Mouse (Mus musculus): ENCODE measurements around the gene Synpo2l. TPM values are rescaled to one million over a fixed set of nuclear protein-coding genes. Genes with fewer than 3 reads are reported as not detected.
A peak's percentile ranks its signal among the peaks of the same experiment; 100 is the strongest.

The Synpo2l gene
- polyA plus RNA-seq, 1 experiment from 2014 or later: 0.26 TPM

DNA sequence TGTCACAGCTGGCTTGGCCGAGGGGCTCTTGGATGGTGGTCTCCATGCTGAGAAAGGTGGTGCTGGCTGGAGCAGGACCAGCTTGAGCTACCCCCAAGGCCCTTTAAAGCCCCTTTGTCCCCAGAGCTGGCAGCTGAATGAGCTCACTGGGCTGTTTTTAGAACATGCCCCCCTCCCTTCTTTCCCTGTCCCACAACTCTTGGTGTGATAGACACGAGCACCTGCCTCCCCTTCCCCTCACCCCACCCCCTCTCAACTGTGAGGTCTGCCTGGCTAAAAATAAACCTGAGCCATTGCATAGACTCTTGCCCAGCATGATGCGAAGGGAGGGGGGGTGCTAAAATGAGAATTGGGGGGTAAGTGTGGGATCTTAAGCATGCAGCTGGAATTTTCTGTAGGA, 3.7 kb downstream of the Synpo2l start:
- ATAC-seq (ENCODE audit: low FRiP score, low TSS enrichment): no peak
- H3K4me2 ChIP-seq (replicated peaks; ENCODE audit: low read depth, low read length): no peak overlapping the region
- WGBS: 72% methylated on average over 3 of the region's 3 CpGs
- no peaks in the 10 kb centered on the region for H3K36me3 ChIP-seq (ENCODE audit: control insufficient read depth, insufficient read depth, low read length)
- H3K9me3 ChIP-seq (ENCODE audit: control insufficient read depth, low read length): no peaks in the 10 kb centered on the region
- 0 out of 2 replicates have a peak, but pooled peaks cover 5% of the 10 kb centered on the region for H3K27me3 ChIP-seq (ENCODE audit: control insufficient read depth, insufficient read depth, low read length)
- H3K27ac ChIP-seq (ENCODE audit: low read depth, low read length): no peak overlapping the region
- H3K4me1 ChIP-seq (ENCODE audit: control insufficient read depth, insufficient read depth, low read length): no peaks in the 10 kb centered on the region; the same call in 1 of the 2 replicates
- no peak overlapping the region for H3K9ac ChIP-seq (ENCODE audit: low read depth, low read length)
- H3K4me3 ChIP-seq (ENCODE audit: low read length): no peak overlapping the region

DNA sequence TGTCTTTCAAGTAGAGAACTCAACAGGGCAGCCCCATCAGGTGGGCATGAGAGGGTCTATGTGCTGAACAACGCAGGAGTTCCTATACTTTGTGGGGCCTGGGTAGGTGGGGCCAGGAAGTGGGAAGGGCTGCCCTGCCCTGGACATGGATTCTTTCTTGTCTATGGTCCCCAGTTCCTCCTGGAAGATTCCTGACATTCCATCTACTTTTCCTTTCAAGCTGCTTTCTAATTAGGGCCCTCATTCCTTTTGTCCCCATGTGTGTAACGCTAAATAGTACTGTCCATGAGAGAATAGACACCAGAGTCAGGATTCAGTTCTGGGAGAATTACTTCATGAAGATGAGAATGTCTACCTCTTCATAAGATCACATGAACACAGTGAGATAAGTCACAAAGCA, 4.6 kb downstream of the Synpo2l start:
- Histone ChIP-seq H3K4me2 (replicated peaks; ENCODE audit: low read depth, low read length) (no peak overlapping the region), H3K9me3 (ENCODE audit: control insufficient read depth, low read length) (no peaks in the 10 kb centered on the region), H3K9ac (ENCODE audit: low read depth, low read length) (no peak overlapping the region), H3K27me3 (ENCODE audit: control insufficient read depth, insufficient read depth, low read length) (0 out of 2 replicates have a peak, but pooled peaks cover 5% of the 10 kb centered on the region), H3K4me3 (ENCODE audit: low read length) (no peak overlapping the region), H3K4me1 (ENCODE audit: control insufficient read depth, insufficient read depth, low read length) (no peaks in the 10 kb centered on the region; the same call in 1 of the 2 replicates), H3K27ac (ENCODE audit: low read depth, low read length) (no peak overlapping the region), H3K36me3 (ENCODE audit: control insufficient read depth, insufficient read depth, low read length) (no peaks in the 10 kb centered on the region)
- WGBS: 72% methylated on average over 2 of the region's 2 CpGs
- ATAC-seq (ENCODE audit: low FRiP score, low TSS enrichment): no peak

DNA sequence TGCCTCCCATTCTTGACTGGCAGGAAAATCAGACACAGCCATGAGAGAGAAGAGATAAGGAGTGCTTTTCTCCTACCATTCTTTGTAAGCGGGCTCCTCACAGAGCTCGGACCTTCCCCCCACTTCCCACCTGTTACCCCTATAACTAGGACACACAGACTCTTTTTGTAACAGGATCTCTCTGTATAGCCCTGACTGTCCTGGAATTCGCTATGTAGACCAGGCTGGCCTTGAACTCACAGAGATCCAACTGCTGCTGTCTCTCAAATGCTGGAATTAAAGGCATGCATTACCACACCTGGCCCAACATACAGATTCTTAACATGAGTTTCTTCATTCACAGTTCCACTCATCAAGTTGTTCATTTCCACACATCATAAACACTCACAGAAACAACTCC, 5.4 kb downstream of the Synpo2l start:
- H3K9me3 ChIP-seq (ENCODE audit: control insufficient read depth, low read length): no peaks in the 10 kb centered on the region
- WGBS: 85% methylated on average over 3 of the region's 3 CpGs
- no peak overlapping the region for H3K27ac ChIP-seq (ENCODE audit: low read depth, low read length)
- ATAC-seq (ENCODE audit: low FRiP score, low TSS enrichment): no peak
- H3K4me2 ChIP-seq (replicated peaks; ENCODE audit: low read depth, low read length): no peak overlapping the region; the same call in 1 of the 2 replicates
- no peaks in the 10 kb centered on the region for H3K36me3 ChIP-seq (ENCODE audit: control insufficient read depth, insufficient read depth, low read length)
- H3K27me3 ChIP-seq (ENCODE audit: control insufficient read depth, insufficient read depth, low read length): 0 out of 2 replicates have a peak, but pooled peaks cover 5% of the 10 kb centered on the region
- H3K4me3 ChIP-seq (ENCODE audit: low read length): no peak overlapping the region
- no peak overlapping the region for H3K9ac ChIP-seq (ENCODE audit: low read depth, low read length)
- H3K4me1 ChIP-seq (ENCODE audit: control insufficient read depth, insufficient read depth, low read length): no peaks in the 10 kb centered on the region; the same call in 1 of the 2 replicates

DNA sequence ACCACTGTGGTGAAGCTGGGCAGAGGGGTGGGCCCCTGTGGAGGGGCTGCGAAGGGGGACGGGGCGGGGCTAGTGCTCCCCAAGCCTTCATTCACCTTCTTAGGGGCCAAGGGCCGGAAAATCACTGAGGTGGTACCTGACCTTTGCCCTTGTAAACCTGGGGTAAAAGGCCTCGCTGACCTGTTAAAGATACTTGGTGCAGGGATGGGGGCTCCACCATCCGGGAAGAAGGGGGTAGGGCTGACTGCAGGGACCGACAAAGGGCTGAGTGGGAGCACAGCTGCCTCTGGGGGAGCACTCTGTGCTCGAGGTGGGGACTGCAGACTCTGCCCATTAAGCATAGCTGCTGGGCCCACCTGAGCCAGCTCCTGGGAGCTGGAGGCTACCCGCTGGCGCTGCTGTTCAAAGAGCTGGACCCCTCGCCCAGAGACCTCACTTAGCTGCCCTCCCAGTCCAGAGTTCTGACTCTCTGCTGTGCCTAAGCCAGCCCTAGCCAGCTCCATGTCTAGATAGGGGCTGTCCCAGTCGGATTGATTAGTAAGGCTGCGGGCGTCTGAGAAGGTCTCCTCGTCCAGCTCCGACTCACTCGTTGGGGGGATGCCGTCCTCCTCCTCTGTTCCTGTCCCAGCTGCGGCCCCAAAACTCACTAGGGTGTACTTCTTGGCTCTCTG, 6.4 kb downstream of the Synpo2l start:
- WGBS: 11% methylated on average over 18 of the region's 19 CpGs
- Histone ChIP-seq H3K9ac (ENCODE audit: low read depth, low read length) (peak overlapping the region; percentile 65), H3K36me3 (ENCODE audit: control insufficient read depth, insufficient read depth, low read length) (no peaks in the 10 kb centered on the region), H3K9me3 (ENCODE audit: control insufficient read depth, low read length) (no peaks in the 10 kb centered on the region), H3K27me3 (ENCODE audit: control insufficient read depth, insufficient read depth, low read length) (0 out of 2 replicates have a peak, but pooled peaks cover 5% of the 10 kb centered on the region), H3K4me3 (ENCODE audit: low read length) (peak overlapping the region; percentile 68), H3K27ac (ENCODE audit: low read depth, low read length) (peak overlapping the region; percentile 87), H3K4me1 (ENCODE audit: control insufficient read depth, insufficient read depth, low read length) (no peaks in the 10 kb centered on the region; the same call in 1 of the 2 replicates), H3K4me2 (replicated peaks; ENCODE audit: low read depth, low read length) (peak overlapping the region; percentile 89)
- ATAC-seq (ENCODE audit: low FRiP score, low TSS enrichment): peak; percentile 48

DNA sequence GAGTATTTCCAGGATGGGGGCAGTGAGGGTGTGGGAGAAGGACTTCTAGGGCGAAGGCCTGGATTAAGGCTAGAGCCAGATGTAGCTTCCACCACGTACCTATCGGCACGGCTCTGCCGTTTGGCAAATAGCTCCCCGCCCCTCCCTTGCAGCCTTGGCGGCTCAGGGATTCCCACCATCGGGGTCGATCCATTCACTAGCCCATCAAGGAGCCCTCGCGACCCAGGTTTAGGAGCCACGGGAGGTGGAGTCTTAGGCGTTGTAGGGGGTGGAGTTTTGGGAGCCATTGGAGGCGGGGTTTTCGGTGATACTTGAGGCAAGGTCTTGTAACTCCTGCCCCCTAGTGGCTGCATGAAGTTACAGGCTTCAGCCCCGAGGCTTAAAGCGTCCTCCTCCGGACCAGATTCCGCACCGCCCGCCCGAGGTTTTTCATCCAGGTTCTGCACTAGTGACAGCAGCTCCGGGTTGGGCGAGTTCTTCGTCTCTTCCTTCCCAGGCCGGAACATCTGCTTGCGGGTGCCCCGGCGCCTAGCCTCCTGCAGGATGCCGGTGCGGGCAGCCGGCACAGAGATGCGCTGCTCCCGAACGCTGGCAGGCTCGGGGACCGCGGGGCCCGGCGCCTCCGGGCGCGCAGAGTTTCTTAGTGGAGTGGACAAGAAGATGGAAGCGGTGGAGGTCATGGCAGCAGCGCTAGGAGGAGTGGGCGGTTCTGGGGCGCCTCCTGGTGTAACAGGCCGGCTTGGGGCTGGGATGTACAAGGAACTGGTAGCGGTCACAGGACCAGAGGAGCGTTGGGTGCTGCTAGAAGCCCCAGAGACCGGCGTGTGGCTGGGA, 7.1 kb downstream of the Synpo2l start:
- no peaks in the 10 kb centered on the region for H3K9me3 ChIP-seq (ENCODE audit: control insufficient read depth, low read length)
- H3K27me3 ChIP-seq (ENCODE audit: control insufficient read depth, insufficient read depth, low read length): 0 out of 2 replicates have a peak, but pooled peaks cover 5% of the 10 kb centered on the region
- peak overlapping the region; percentile 65 for H3K9ac ChIP-seq (ENCODE audit: low read depth, low read length)
- ATAC-seq (ENCODE audit: low FRiP score, low TSS enrichment): peak; percentile 86
- no peaks in the 10 kb centered on the region; the same call in none of the 2 replicates for H3K4me1 ChIP-seq (ENCODE audit: control insufficient read depth, insufficient read depth, low read length)
- peak overlapping the region; percentile 68 for H3K4me3 ChIP-seq (ENCODE audit: low read length)
- peak overlapping the region; percentile 89 for H3K4me2 ChIP-seq (replicated peaks; ENCODE audit: low read depth, low read length)
- WGBS: 1% methylated on average over 52 of the region's 52 CpGs
- H3K27ac ChIP-seq (ENCODE audit: low read depth, low read length): peak overlapping the region; percentile 87
- H3K36me3 ChIP-seq (ENCODE audit: control insufficient read depth, insufficient read depth, low read length): no peaks in the 10 kb centered on the region

DNA sequence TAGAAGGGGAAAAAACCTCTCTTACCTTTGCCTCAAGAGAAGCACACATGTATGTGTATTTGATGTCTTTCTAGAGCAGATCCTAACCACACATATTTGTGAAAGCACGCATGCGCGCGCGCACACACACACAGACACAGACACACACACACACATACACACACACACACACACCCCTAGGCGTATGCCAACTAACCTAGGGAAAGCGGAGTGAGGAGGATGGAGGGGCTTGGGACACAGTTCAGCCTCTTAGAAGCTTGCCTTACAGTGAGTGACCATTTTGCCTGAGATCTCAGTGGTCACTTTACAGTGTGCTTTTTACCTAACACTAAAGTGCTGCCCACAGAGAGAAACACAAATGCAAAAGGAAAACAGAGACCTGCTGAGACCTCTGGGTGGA, 8.5 kb downstream of the Synpo2l start:
- Histone ChIP-seq H3K9ac (ENCODE audit: low read depth, low read length) (no peak overlapping the region), H3K9me3 (ENCODE audit: control insufficient read depth, low read length) (no peaks in the 10 kb centered on the region), H3K4me1 (ENCODE audit: control insufficient read depth, insufficient read depth, low read length) (no peaks in the 10 kb centered on the region; the same call in none of the 2 replicates), H3K4me3 (ENCODE audit: low read length) (no peak overlapping the region), H3K4me2 (replicated peaks; ENCODE audit: low read depth, low read length) (no peak overlapping the region), H3K36me3 (ENCODE audit: control insufficient read depth, insufficient read depth, low read length) (no peaks in the 10 kb centered on the region), H3K27me3 (ENCODE audit: control insufficient read depth, insufficient read depth, low read length) (0 out of 2 replicates have a peak, but pooled peaks cover 5% of the 10 kb centered on the region), H3K27ac (ENCODE audit: low read depth, low read length) (no peak overlapping the region)
- ATAC-seq (ENCODE audit: low FRiP score, low TSS enrichment): no peak
- WGBS: 98% methylated on average over 7 of the region's 7 CpGs

DNA sequence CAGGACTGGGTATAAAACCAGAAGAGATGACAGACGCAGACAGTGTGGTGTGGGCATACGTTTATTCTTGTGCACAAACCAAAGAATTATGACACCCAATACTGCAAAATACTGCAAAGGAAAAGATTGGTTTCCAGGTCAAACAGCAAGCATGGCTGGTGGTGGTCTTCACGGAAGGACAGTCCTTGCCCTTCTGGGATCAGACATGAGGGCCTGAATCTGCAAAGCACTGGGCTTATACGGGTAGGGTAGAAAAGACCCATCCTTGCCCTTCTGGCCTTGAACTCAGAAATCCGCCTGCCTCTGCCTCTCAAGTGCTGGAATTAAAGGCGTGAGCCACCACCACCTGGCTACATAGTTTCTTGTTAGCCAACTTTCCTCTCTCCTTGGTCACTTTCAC, 9.3 kb downstream of the Synpo2l start:
- H3K27me3 ChIP-seq (ENCODE audit: control insufficient read depth, insufficient read depth, low read length): 0 out of 2 replicates have a peak, but pooled peaks cover under 1% of the 10 kb centered on the region
- no peaks in the 10 kb centered on the region for H3K9me3 ChIP-seq (ENCODE audit: control insufficient read depth, low read length)
- no peaks in the 10 kb centered on the region; the same call in none of the 2 replicates for H3K4me1 ChIP-seq (ENCODE audit: control insufficient read depth, insufficient read depth, low read length)
- H3K27ac ChIP-seq (ENCODE audit: low read depth, low read length): no peak overlapping the region
- H3K9ac ChIP-seq (ENCODE audit: low read depth, low read length): no peak overlapping the region
- no peak overlapping the region for H3K4me2 ChIP-seq (replicated peaks; ENCODE audit: low read depth, low read length)
- no peaks in the 10 kb centered on the region for H3K36me3 ChIP-seq (ENCODE audit: control insufficient read depth, insufficient read depth, low read length)
- 89% methylated on average over 6 of the region's 6 CpGs for WGBS
- no peak for ATAC-seq (ENCODE audit: low FRiP score, low TSS enrichment)
- H3K4me3 ChIP-seq (ENCODE audit: low read length): no peak overlapping the region

DNA sequence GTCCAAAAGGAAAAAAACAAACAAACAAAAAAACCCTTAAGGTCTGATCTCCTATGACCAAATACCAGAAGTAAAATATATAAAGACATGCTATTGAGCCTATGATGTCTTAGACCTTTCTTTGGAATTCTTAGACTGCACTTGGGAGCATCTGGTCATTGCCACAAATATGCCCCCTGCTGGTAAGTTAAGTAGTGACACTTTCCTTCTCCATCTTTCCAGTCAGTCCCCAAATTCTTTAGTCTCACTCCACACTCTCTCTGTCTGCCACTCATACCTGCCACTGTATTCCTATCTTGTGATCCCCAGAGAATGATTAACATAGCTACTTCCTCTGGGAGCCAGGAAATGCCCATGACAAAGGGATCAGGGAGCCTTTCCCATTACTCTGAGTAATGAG, 9.8 kb downstream of the Synpo2l start:
- H3K27ac ChIP-seq (ENCODE audit: low read depth, low read length): no peak overlapping the region
- no peak for ATAC-seq (ENCODE audit: low FRiP score, low TSS enrichment)
- no peak overlapping the region for H3K4me3 ChIP-seq (ENCODE audit: low read length)
- H3K27me3 ChIP-seq (ENCODE audit: control insufficient read depth, insufficient read depth, low read length): no peaks in the 10 kb centered on the region
- H3K9ac ChIP-seq (ENCODE audit: low read depth, low read length): no peak overlapping the region
- H3K36me3 ChIP-seq (ENCODE audit: control insufficient read depth, insufficient read depth, low read length): no peaks in the 10 kb centered on the region
- H3K4me2 ChIP-seq (replicated peaks; ENCODE audit: low read depth, low read length): no peak overlapping the region
- no peaks in the 10 kb centered on the region; the same call in none of the 2 replicates for H3K4me1 ChIP-seq (ENCODE audit: control insufficient read depth, insufficient read depth, low read length)
- no peaks in the 10 kb centered on the region for H3K9me3 ChIP-seq (ENCODE audit: control insufficient read depth, low read length)

DNA sequence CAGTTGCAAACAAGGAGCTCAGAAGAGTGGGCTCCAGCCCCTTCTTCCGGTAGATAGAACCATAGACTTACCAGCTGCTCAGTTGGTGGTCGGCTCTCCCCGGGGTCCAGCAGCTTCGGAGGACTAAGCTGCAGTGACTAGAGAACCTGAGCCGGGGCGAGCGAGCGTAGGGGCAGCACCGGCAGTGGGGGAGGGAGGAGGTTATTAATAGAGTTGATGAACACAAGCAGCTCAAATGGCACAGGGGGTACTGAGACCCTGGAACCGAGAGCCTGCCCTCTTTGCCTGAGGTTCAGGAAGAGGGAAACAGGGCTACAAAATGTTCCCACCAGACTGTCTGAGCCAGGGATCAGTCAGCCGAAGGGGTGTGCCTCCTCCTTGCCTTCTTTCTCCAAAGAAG, 11.8 kb downstream of the Synpo2l start, which contains the start of gene Myoz1:
Myoz1 (minus strand) TSS at position 180 of the 400 bp plus-strand sequence.
- WGBS: 40% methylated on average over 11 of the region's 11 CpGs
- Histone ChIP-seq H3K4me1 (ENCODE audit: control insufficient read depth, insufficient read depth, low read length) (no peaks in the 10 kb centered on the region; the same call in 1 of the 2 replicates), H3K36me3 (ENCODE audit: control insufficient read depth, insufficient read depth, low read length) (no peaks in the 10 kb centered on the region), H3K4me3 (ENCODE audit: low read length) (no peak within 1 kb of the TSS), H3K27me3 (ENCODE audit: control insufficient read depth, insufficient read depth, low read length) (no peaks in the 10 kb centered on the region), H3K4me2 (replicated peaks; ENCODE audit: low read depth, low read length) (no peak within 1 kb of the TSS), H3K27ac (ENCODE audit: low read depth, low read length) (no peak within 1 kb of the TSS), H3K9me3 (ENCODE audit: control insufficient read depth, low read length) (no peaks in the 10 kb centered on the region), H3K9ac (ENCODE audit: low read depth, low read length) (no peak within 1 kb of the TSS)
- ATAC-seq (ENCODE audit: low FRiP score, low TSS enrichment): no peak
